Mouse (Mus musculus) naive thymus-derived CD4-positive, alpha-beta T cell, adult 2 months (primary cell): Measurements from ENCODE around the gene Macrod2.

Source experiments
- DNase-seq: peaks from one replicate; pipeline ENCODE4 v3.0.0-alpha.2; 2011; ENCODE audit warnings: low read depth

Gene Macrod2

GRCm38 (mm10) chr2:140912179-140912578 is 517.1 kb downstream of the Macrod2 start:
- DNase-seq: no peak

- no peak for DNase-seq
Measured at GRCm38 (mm10) chr2:140912931-140913330, 517.8 kb downstream of the Macrod2 start.

GRCm38 (mm10) chr2:140913679-140914412 is 518.7 kb downstream of the Macrod2 start:
- no peak for DNase-seq

- DNase-seq: no peak
Measured at GRCm38 (mm10) chr2:140926922-140927321, 531.8 kb downstream of the Macrod2 start.

GRCm38 (mm10) chr2:140934483-140934882 is 539.4 kb downstream of the Macrod2 start:
- DNase-seq: no peak

GRCm38 (mm10) chr2:140949461-140949860 is 554.4 kb downstream of the Macrod2 start:
- DNase-seq: no peak

GRCm38 (mm10) chr2:140959246-140959645 is 564.1 kb downstream of the Macrod2 start:
- DNase-seq: no peak

GRCm38 (mm10) chr2:140970181-140970580 is 575.1 kb downstream of the Macrod2 start:
- no peak for DNase-seq

- no peak for DNase-seq
Measured at GRCm38 (mm10) chr2:140971845-140972244, 576.7 kb downstream of the Macrod2 start.

GRCm38 (mm10) chr2:140985670-140986372 is 590.7 kb downstream of the Macrod2 start:
- no peak for DNase-seq

- DNase-seq: no peak
Measured at GRCm38 (mm10) chr2:141003846-141004245, 608.7 kb downstream of the Macrod2 start.

- DNase-seq: no peak
Measured at GRCm38 (mm10) chr2:141004326-141004725, 609.2 kb downstream of the Macrod2 start.

GRCm38 (mm10) chr2:141005616-141006015 is 610.5 kb downstream of the Macrod2 start:
- no peak for DNase-seq

GRCm38 (mm10) chr2:141007725-141008124 is 612.6 kb downstream of the Macrod2 start:
- no peak for DNase-seq

GRCm38 (mm10) chr2:141008458-141008857 is 613.3 kb downstream of the Macrod2 start:
- no peak for DNase-seq

GRCm38 (mm10) chr2:141013443-141014165 is 618.5 kb downstream of the Macrod2 start:
- no peak for DNase-seq

GRCm38 (mm10) chr2:141022971-141023370 is 627.9 kb downstream of the Macrod2 start:
- DNase-seq: no peak

- no peak for DNase-seq
Measured at GRCm38 (mm10) chr2:141023916-141024315, 628.8 kb downstream of the Macrod2 start.

- no peak for DNase-seq
Measured at GRCm38 (mm10) chr2:141024316-141025043, 629.4 kb downstream of the Macrod2 start.

GRCm38 (mm10) chr2:141056685-141057454 is 661.8 kb downstream of the Macrod2 start:
- no peak for DNase-seq

GRCm38 (mm10) chr2:141057455-141057833 is 662.3 kb downstream of the Macrod2 start:
- no peak for DNase-seq
